Mouse (Mus musculus): ENCODE measurements around the gene Lhfpl4. TPM values are rescaled to one million over a fixed set of nuclear protein-coding genes. Genes with fewer than 3 reads are reported as not detected.

Gene Lhfpl4
- 0.50 and 0.57 TPM in 2 replicates for polyA plus RNA-seq (2012; rRNA removed; ENCODE audit: low replicate concordance)

DNA sequence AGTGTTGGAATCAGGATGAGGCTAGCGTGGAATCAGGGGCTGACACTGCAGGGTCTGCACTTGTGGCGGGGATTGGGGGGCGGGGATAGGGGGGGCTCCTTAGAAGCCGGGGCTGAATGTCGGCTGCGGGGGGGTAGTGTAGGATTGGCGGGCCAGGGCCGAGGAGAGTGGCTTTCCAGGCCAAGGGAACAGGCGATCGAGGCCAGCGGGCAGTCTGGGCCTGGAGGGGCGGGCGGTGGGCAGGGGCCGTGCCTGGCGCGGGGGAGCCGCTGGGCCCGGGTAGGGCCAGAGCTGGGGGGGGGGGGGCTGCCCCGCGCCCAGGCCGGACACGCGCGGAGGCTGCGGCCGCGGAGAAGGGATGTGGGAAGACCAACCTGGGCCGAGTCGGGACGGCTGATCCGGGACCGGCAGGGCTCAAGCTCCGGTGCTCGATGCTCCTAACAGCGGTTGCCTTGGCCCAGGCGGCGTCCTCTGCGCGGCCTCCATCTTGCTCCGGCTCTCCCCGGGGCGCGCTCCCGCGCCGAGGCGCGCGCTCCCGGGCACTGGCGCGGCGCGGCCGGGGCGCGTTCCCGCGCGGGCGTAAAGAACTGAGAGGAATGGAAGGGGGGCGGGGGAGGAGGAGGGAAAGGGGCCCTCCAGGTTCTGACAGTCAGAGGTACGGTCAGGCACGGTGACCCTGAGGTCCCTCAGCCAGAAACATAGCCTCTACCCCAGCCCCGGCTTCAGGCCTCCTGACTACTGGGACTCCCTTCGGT is at the start of gene Lhfpl4:
Gene Lhfpl4 (minus strand): TSS at position 544 of the 755 bp plus-strand sequence.

DNA sequence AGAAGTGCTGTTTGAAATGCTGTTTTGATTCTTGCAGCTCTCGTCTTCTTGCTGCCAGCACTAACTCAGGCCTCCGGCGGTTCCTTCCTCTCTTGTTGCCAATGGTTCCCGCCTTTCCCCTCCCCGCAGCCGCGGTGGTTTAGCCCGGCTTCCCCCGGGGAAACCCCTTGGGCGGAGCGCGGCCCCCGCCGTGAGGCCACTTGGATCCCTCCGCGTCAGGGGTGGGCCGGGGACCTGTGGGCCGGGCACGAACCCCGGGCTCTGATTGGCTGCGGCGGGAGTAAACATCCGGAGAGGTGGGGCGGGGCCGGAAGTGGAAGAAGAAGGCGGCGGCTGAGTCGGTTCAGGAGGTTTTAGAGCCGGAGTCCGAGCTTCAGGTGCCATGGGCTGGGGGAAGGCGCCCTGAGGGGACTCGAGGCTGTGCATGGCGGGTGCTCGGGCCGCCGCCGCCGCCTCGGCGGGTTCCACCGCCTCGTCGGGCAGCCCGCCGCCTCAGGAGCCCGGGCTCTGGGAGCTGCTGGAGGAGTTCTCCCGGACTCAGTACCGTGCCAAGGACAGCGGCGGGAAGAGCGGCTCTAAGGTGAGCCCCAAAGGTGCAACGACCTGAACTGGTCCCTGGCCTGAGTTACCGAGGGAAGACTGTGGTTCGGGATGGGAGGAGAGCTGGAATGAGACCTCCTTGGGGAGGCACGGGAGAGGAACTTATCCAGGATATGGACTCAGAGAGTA is 42.5 kb upstream of the Lhfpl4 start, which contains the start of gene Mtmr14:
Gene Mtmr14 (plus strand): TSS at position 302 of the 729 bp plus-strand sequence.

Other genes starting within 250 kb of the Lhfpl4 start
- gene Srgap3, start 248.1 kb downstream of the Lhfpl4 start, polyA plus RNA-seq (2012; rRNA removed; ENCODE audit: low replicate concordance) = 3.3 and 3.5 TPM in 2 replicates
- 3.7 and 9.3 TPM in 2 replicates for gene Thumpd3, start 149.2 kb downstream of the Lhfpl4 start, polyA plus RNA-seq (2012; rRNA removed; ENCODE audit: low replicate concordance)
- gene Setd5, start 118.0 kb downstream of the Lhfpl4 start, polyA plus RNA-seq (2012; rRNA removed; ENCODE audit: low replicate concordance) = 28.5 and 36.3 TPM in 2 replicates
- gene Mtmr14, start 42.5 kb upstream of the Lhfpl4 start, polyA plus RNA-seq (2012; rRNA removed; ENCODE audit: low replicate concordance) = 42.5 and 61.5 TPM in 2 replicates
- gene Cpne9, start 86.9 kb upstream of the Lhfpl4 start, polyA plus RNA-seq (2012; rRNA removed; ENCODE audit: low replicate concordance) = 0.19 and 0.29 TPM in 2 replicates
- gene Brpf1, start 111.8 kb upstream of the Lhfpl4 start, polyA plus RNA-seq (2012; rRNA removed; ENCODE audit: low replicate concordance) = 21.5 and 25.7 TPM in 2 replicates
- gene Ogg1, start 131.6 kb upstream of the Lhfpl4 start, polyA plus RNA-seq (2012; rRNA removed; ENCODE audit: low replicate concordance) = 20.4 and 23.9 TPM in 2 replicates
- 50.4 and 63.0 TPM in 2 replicates for gene Camk1, start 148.6 kb upstream of the Lhfpl4 start, polyA plus RNA-seq (2012; rRNA removed; ENCODE audit: low replicate concordance)
- gene Tada3, start 182.5 kb upstream of the Lhfpl4 start, polyA plus RNA-seq (2012; rRNA removed; ENCODE audit: low replicate concordance) = 18.9 and 22.2 TPM in 2 replicates
- gene Arpc4, start 182.7 kb upstream of the Lhfpl4 start, polyA plus RNA-seq (2012; rRNA removed; ENCODE audit: low replicate concordance) = 65.2 and 96.3 TPM in 2 replicates
- 11.4 and 13.8 TPM in 2 replicates for gene Ttll3, start 193.9 kb upstream of the Lhfpl4 start, polyA plus RNA-seq (2012; rRNA removed; ENCODE audit: low replicate concordance)
- gene Rpusd3, start 224.0 kb upstream of the Lhfpl4 start, polyA plus RNA-seq (2012; rRNA removed; ENCODE audit: low replicate concordance) = 86.7 and 143 TPM in 2 replicates
- 1,508 and 1,611 TPM in 2 replicates for gene Cidec, start 240.4 kb upstream of the Lhfpl4 start, polyA plus RNA-seq (2012; rRNA removed; ENCODE audit: low replicate concordance)
- gene Jagn1, start 247.2 kb upstream of the Lhfpl4 start, polyA plus RNA-seq (2012; rRNA removed; ENCODE audit: low replicate concordance) = 48.4 and 107 TPM in 2 replicates

All from mammary gland, adult 2 months (tissue).